Mouse (Mus musculus) Patski (cell line): Measurements from ENCODE around the gene Plekho2. TPM values are rescaled to one million over a fixed set of nuclear protein-coding genes. Genes with fewer than 3 reads are reported as not detected.

Experiments
- ATAC-seq: fragments of 100-300 bp; one replicate; pipeline ENCODE4 v1.8.0; 2021
- CTCF ChIA-PET: fragments of 350-600 bp; sonication (Branson Sonifier 250); formaldehyde crosslinking; loops from one replicate; lab custom pipeline; 2022; ENCODE audit warnings: inconsistent platforms; lab: Charles Lee
- POLR2A ChIA-PET: fragments of 350-600 bp; sonication (Branson Sonifier 250); formaldehyde crosslinking; loops from one replicate; lab custom pipeline; 2022; ENCODE audit warnings: antibody characterized with exemption, inconsistent platforms; lab: Charles Lee
- DNase-seq: peaks from one replicate; pipeline ENCODE4 v3.0.0-alpha.2; 2011; ENCODE audit warnings: low read depth, low spot score
- H3K27me3 ChIP-seq: fragments of 371-371 bp; one replicate; pipeline ENCODE4 v1.5.1; 2021
- CTCF ChIP-seq: fragments of 100-300 bp; IDR thresholded peaks from one replicate; pipeline ENCODE4 v1.5.1; 2021
- in situ Hi-C: fragments of 300-500 bp; cut with MboI; formaldehyde crosslinking; loops from 3 replicates; pipeline ENCODE4 v1.11.1; 2018; ENCODE audit warnings: low pct_unique_long_range_greater_than_20kb, mixed read lengths
- polyA plus RNA-seq: library from polyadenylated mRNA; unstranded; gene quantifications from one replicate; pipeline ENCODE4 v1.2.3, GENCODE M21; 2021

Plekho2 gene
- polyA plus RNA-seq, 1 experiment from 2014 or later = 11.9 TPM

DNA sequence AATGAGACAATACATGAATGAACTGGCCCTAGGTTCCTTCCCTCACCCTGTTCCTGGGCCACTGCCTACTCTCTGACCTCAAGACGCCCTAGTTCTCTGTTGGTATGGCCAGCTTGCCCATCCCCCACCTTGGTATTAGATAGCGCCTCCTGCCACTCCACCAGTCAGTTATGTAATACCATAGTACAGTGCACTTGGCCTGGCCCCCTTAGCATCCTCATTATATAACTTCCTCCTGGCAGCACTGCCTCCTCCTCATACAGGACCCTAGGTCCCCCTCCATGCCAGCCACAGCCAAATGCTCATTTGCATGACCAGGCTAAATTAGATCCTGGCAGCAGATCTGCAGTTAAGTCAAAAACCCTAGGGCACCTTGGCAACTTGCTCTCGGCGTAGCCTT is 18.8 kb downstream of the Plekho2 start:
- ChIA-PET POLR2A (no interaction called here), CTCF (interaction anchor here (1.0 to 2.0 kb wide), 3 partner anchors 9 to 37 kb away, joined by 3 to 6 read pairs (median 3); no protein-coding TSS in a partner anchor)
- in situ Hi-C loops = no loop called here
- ATAC-seq (no peak), DNase-seq (no peak)
- H3K27me3 ChIP-seq = no peaks in the 10 kb centered on the region
- no peak for TF ChIP-seq CTCF

GRCm38 (mm10) chr9:65558806-65559205 is 21.0 kb downstream of the Plekho2 start:
- DNase-seq = no peak
- H3K27me3 ChIP-seq = no peaks in the 10 kb centered on the region
- TF ChIP-seq CTCF = no peak
- POLR2A ChIA-PET = no interaction called here
- no peak for ATAC-seq
- in situ Hi-C loops = no loop called here
- CTCF ChIA-PET = no interaction called here

DNA sequence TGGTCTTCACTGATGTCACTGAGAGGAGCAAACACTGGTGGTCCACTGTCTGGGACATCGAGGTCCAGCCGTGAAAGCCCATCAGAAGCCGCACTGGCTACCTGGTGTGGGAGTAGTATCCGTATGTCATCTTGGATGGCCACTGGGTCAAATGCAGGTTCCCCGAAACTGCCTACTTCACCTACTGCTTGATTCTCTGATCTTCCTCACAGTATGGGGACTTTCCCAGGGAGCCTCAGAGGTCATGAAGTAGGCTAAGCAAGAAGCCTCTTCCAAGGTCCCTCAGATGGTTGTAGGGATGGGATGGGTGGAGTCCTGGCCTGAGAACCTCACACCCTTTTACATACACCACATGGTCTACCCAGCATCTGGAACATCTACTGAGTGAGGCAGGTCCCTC is 22.9 kb downstream of the Plekho2 start:
- no peak for ATAC-seq
- CTCF ChIA-PET = no interaction called here
- POLR2A ChIA-PET = no interaction called here
- H3K27me3 ChIP-seq = no peaks in the 10 kb centered on the region
- no peak for DNase-seq
- in situ Hi-C loops = no loop called here
- TF ChIP-seq CTCF = no peak

DNA sequence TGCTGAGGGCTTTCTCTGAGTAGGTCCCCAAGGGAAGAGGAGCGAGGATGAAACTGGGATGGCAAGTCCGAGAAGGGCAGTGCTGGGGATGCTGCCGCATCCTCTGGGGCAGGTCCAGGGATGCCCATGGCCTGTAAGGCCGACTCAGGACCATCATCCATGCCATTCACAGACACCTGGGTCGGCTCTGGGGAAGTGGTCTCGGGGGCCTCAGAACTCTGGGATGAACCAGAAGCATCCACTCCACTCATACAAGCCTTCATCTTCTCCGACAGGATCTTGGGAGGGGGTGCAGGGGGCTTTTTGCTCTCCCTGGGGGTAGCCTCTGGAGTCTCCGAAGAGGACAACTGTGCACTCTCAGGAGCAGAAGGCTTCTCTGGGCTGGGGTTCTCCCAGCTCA is 23.5 kb downstream of the Plekho2 start:
- no peak for TF ChIP-seq CTCF
- CTCF ChIA-PET = interaction anchor here (1.4 kb wide), 1 partner anchor 10 kb away, joined by 7 read pairs; no protein-coding TSS in a partner anchor
- DNase-seq (no peak), ATAC-seq (no peak)
- POLR2A ChIA-PET = no interaction called here
- in situ Hi-C loops = no loop called here
- no peaks in the 10 kb centered on the region for H3K27me3 ChIP-seq

- no peak for ATAC-seq
- TF ChIP-seq CTCF = no peak
- CTCF ChIA-PET = interaction anchor here (1.4 kb wide), 1 partner anchor 9 kb away, joined by 7 read pairs; no protein-coding TSS in a partner anchor
- POLR2A ChIA-PET = no interaction called here
- in situ Hi-C loops = no loop called here
- DNase-seq = no peak
- no peaks in the 10 kb centered on the region for H3K27me3 ChIP-seq
These were observed 24.2 kb downstream of the Plekho2 start for GRCm38 (mm10) chr9:65555621-65556020.

GRCm38 (mm10) chr9:65555001-65555405 is 24.8 kb downstream of the Plekho2 start:
- in situ Hi-C loops = no loop called here
- no peak for TF ChIP-seq CTCF
- no peak for ATAC-seq
- POLR2A ChIA-PET = no interaction called here
- no peak for DNase-seq
- no peaks in the 10 kb centered on the region for H3K27me3 ChIP-seq
- CTCF ChIA-PET = no interaction called here

DNA sequence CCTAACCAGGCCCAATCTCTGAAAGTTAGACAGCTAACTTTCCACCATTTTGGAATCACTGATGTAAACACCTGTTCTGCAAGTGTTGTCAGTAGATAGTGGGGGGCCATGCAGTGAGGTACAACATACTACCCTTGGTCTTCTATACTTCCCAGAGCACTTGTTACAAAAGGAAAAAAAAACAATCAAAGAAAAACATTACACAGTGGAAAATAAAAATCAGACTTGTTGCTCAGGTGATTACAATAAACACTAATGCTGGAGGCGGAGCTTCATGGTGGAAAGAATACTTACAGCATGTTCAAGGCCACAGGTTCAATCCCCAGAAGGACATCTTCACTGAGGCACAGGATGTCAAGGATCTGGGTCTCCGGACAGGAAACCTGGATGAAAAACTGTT is 27.1 kb downstream of the Plekho2 start:
- POLR2A ChIA-PET = interaction anchor here (0.9 kb wide), 1 partner anchor 11 kb away, joined by 3 read pairs; no protein-coding TSS in a partner anchor
- no peaks in the 10 kb centered on the region for H3K27me3 ChIP-seq
- no peak for ATAC-seq
- in situ Hi-C loops = no loop called here
- no peak for DNase-seq
- CTCF ChIA-PET = interaction anchor here (1.1 to 1.4 kb wide), 2 partner anchors 8 to 28 kb away, joined by 3 read pairs; no protein-coding TSS in a partner anchor
- TF ChIP-seq CTCF = no peak

DNA sequence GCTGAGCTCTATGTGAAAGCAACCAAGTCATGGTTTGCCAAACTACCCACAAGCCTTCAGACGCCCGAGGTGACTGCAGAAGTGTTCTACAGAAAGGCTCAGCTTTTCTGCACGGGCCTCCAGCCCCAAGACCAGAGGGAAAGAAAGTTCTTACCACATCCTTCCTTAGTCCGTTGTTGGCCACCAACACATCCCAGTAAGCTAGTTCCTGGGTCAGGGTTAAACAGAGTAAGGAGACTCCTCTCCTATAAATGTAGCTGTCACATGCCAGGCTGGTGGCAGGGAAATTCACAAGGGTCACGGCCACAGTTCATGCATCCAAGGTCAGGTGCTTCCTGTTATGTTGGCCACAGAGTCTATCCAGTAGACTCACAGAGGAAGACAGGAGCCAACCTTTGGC is 27.7 kb downstream of the Plekho2 start:
- no peaks in the 10 kb centered on the region for H3K27me3 ChIP-seq
- ChIA-PET CTCF (interaction anchor here (1.1 to 1.4 kb wide), 2 partner anchors 8 to 28 kb away, joined by 3 read pairs; no protein-coding TSS in a partner anchor), POLR2A (interaction anchor here (0.9 kb wide), 1 partner anchor 11 kb away, joined by 3 read pairs; no protein-coding TSS in a partner anchor)
- DNase-seq (no peak), ATAC-seq (no peak)
- no peak for TF ChIP-seq CTCF
- in situ Hi-C loops = no loop called here

DNA sequence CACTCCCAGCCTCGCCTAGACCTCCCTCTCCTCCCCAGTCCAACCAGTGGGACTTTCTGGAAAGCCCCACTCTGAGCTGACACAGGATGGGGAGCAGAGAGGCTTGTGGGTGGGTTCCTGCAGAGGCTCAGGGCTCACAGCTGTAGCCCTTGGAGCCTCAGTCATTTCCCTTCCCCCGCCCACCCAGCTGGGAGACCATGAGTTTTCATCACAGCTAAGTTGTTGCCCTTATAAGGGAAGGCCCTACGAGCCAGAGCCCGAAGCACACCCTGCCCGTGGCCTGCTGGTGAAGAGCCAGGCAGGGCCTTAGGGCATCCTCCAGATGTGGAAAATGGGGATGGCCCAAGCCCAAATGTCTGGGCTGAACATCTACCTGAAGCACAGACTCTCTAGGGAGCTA is 28.8 kb downstream of the Plekho2 start:
- H3K27me3 ChIP-seq = no peaks in the 10 kb centered on the region
- ATAC-seq (peak; percentile 76), DNase-seq (no peak)
- CTCF ChIA-PET = interaction anchor here (1.2 to 1.3 kb wide), 2 partner anchors 26 to 27 kb away, joined by 3 to 4 read pairs; no protein-coding TSS in a partner anchor
- POLR2A ChIA-PET = interaction anchor here (0.5 to 0.8 kb wide), 2 partner anchors 113 to 305 kb away, joined by 7 to 8 read pairs; no protein-coding TSS in a partner anchor
- TF ChIP-seq CTCF = no peak
- in situ Hi-C loops = no loop called here

DNA sequence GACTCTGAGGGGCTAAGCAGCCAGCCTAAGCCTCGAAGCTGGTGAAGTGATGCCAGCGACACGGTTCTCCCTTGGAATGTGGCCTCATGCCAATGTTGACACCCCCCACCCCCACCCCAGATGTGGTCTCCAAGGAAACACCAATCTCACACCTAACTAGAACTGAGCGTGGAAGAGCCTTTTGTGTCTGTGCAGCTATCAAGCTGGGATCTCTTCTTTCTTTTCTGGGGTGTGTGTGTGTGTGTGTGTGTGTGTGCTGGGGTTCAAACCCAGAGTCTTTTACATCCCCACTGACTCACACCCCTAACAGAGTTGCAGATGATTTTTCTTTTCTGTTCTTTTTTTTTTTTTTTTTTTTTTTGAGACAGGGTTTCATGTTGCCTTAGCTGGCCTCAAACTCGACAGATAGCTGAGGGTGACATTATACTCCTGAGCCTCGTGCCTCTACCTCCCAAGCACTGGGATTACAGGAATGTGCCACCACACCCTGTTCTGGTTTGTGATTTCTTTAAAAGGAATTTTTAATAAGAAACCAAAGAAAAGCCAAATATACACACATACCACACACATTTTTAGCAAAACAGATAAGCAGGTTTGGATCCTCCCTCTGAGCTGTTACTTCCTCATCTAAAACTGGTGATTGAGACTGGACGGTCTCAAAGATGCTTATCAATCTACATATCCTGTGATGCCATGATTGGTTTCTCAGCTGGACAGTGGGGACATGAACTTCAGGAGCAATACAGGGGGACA is 29.6 kb downstream of the Plekho2 start:
- no peaks in the 10 kb centered on the region for H3K27me3 ChIP-seq
- CTCF ChIA-PET = interaction anchor here (0.8 to 2.1 kb wide), 4 partner anchors 11 to 27 kb away, joined by 3 to 6 read pairs (median 4); no protein-coding TSS in a partner anchor
- in situ Hi-C loops = no loop called here
- DNase-seq (no peak), ATAC-seq (peak; percentile 33)
- POLR2A ChIA-PET = interaction anchor here (0.8 kb wide), 1 partner anchor 112 kb away, joined by 8 read pairs; no protein-coding TSS in a partner anchor
- no peak for TF ChIP-seq CTCF

GRCm38 (mm10) chr9:65549643-65550042 is 30.2 kb downstream of the Plekho2 start:
- no peak for TF ChIP-seq CTCF
- H3K27me3 ChIP-seq = no peaks in the 10 kb centered on the region
- POLR2A ChIA-PET = no interaction called here
- DNase-seq (no peak), ATAC-seq (no peak)
- CTCF ChIA-PET = interaction anchor here (1.3 to 2.1 kb wide), 2 partner anchors 12 to 28 kb away, joined by 3 to 6 read pairs; no protein-coding TSS in a partner anchor
- in situ Hi-C loops = no loop called here
